Comparison of ENCODE assay signal across 9 mouse cellular contexts in the genomic region with DNA sequence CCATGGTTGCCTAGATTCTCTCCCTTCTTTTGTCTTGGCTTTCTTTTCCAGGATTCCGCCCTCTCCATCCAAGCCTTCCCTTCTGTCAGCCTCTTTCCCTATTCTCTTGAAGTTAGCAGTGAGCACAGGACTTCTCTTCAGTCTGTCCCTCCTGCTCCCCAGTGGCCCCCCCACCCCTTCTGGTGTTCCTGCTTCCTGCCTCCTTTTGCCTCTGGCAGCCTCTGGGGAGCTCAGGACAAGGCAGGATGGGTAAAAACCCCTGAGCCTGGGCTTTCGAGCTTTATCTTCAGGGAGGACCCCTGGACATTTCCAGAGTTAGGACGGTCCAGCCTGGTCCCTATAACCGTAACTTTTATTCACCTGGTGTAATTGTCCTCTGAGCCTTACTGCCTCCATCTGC. TPM values are rescaled to one million over a fixed set of nuclear protein-coding genes. Genes with fewer than 3 reads are reported as not detected.
A peak's percentile ranks its signal among the peaks of the same experiment; 100 is the strongest.
DNase-seq lines count a peak whose midpoint lies in the region; ATAC-seq and TF ChIP-seq lines count a peak whose summit lies in the region.
"Had no signal": no experiment of that assay in that cellular context is flagged by ENCODE, and none has a peak within 500 bp of the region (broad histone marks: within the 10 kb centered on the region; RNA-seq: fewer than 3 reads in every experiment).

No protein-coding gene starts in this region.

- ATAC-seq in hindbrain, postnatal 0 days: no peak
- ATAC-seq in neural tube, embryonic 13.5 days (ENCODE audit: low read depth): no peak
- no peak for ATAC-seq in frontal cortex, adult (ENCODE audit: low TSS enrichment)

- peak; percentile 51 for DNase-seq in kidney, postnatal 10 days
- DNase-seq in kidney, postnatal 14 days: no peak
- DNase-seq in forebrain, embryonic 10.5 days (ENCODE audit: extremely low spot score, low spot score): no peak
- DNase-seq in hindbrain, postnatal 0 days (ENCODE audit: low spot score): no peak
- DNase-seq in adrenal gland, adult 8-10 months: no peak
- no peak for DNase-seq in gastrocnemius, adult 8-10 months (ENCODE audit: low spot score in 2 of 2)

- H3K9me3 ChIP-seq in forebrain, embryonic 10.5 days: peaks cover 5% of the 10 kb centered on the region; the same call in 1 of the 2 replicates
- no peaks in the 10 kb centered on the region for H3K9me3 ChIP-seq in hindbrain, postnatal 0 days (ENCODE audit: low read length)
- no peaks in the 10 kb centered on the region for H3K9me3 ChIP-seq in neural tube, embryonic 13.5 days
- H3K9me3 ChIP-seq: G1E had no signal

- no peaks in the 10 kb centered on the region for H3K36me3 ChIP-seq in forebrain, embryonic 10.5 days (replicated peaks)
- H3K36me3 ChIP-seq in hindbrain, postnatal 0 days (ENCODE audit: insufficient read depth, low read length): no peaks in the 10 kb centered on the region
- no peaks in the 10 kb centered on the region for H3K36me3 ChIP-seq in neural tube, embryonic 13.5 days
- H3K36me3 ChIP-seq: G1E had no signal

- no peak for TF ChIP-seq CTCF in hindbrain, postnatal 0 days (IDR thresholded peaks at IDR 0.05; ENCODE audit: low read depth)

- H3K4me2 ChIP-seq in hindbrain, postnatal 0 days (ENCODE audit: low read depth, low read length): no peak overlapping the region
- H3K4me2 ChIP-seq in neural tube, embryonic 13.5 days: peak overlapping the region; percentile 18; the same call in 1 of the 2 replicates

- 77% methylated on average over 4 of the region's 4 CpGs for WGBS in forebrain, embryonic 10.5 days
- 69% methylated on average over 4 of the region's 4 CpGs for WGBS in hindbrain, postnatal 0 days
- 64% methylated on average over 4 of the region's 4 CpGs for WGBS in neural tube, embryonic 13.5 days

- H3K27me3 ChIP-seq in forebrain, embryonic 10.5 days (ENCODE audit: poor library complexity, severe bottlenecking): peaks cover 9% of the 10 kb centered on the region; the same call in 1 of the 2 replicates
- H3K27me3 ChIP-seq in hindbrain, postnatal 0 days (ENCODE audit: insufficient read depth, low read length): no peaks in the 10 kb centered on the region
- no peaks in the 10 kb centered on the region for H3K27me3 ChIP-seq in neural tube, embryonic 13.5 days

- H3K4me3 ChIP-seq in forebrain, embryonic 10.5 days: peak overlapping the region; percentile 29
- H3K4me3 ChIP-seq in hindbrain, postnatal 0 days (ENCODE audit: low read length): no peak overlapping the region
- no peak overlapping the region for H3K4me3 ChIP-seq in neural tube, embryonic 13.5 days

- peaks cover 91% of the 10 kb centered on the region for H3K4me1 ChIP-seq in forebrain, embryonic 10.5 days
- H3K4me1 ChIP-seq in hindbrain, postnatal 0 days (ENCODE audit: insufficient read depth, low read length): peaks cover 31% of the 10 kb centered on the region
- peaks cover 92% of the 10 kb centered on the region for H3K4me1 ChIP-seq in neural tube, embryonic 13.5 days (replicated peaks)

- 0 out of 2 replicates have a peak overlapping the region, but pooled peaks have one; percentile 26 for H3K9ac ChIP-seq in hindbrain, postnatal 0 days (replicated peaks; ENCODE audit: low read length)
- peak overlapping the region; percentile 64 for H3K9ac ChIP-seq in neural tube, embryonic 13.5 days

- H3K27ac ChIP-seq in forebrain, embryonic 10.5 days: peak overlapping the region; percentile 89
- H3K27ac ChIP-seq in hindbrain, postnatal 0 days: peak overlapping the region; percentile 86
- peak overlapping the region; percentile 99 for H3K27ac ChIP-seq in neural tube, embryonic 13.5 days (replicated peaks)

RNA-seq across cellular contexts. Expression of gene Cstad, which starts 58.2 kb away (rescaled TPM):
- polyA plus RNA-seq in forebrain, embryonic 10.5 days (2016; fragmentation: Nextera tagmentation; extraction: Ambion mirVana): 0.35 TPM in 1 of 2 replicates, not detected in the other
- total RNA-seq in hindbrain, postnatal 0 days (2014; rRNA removed): 1.3 and 4.6 TPM in 2 replicates
- 0.54 TPM in 1 of 2 replicates, not detected in the other for polyA plus RNA-seq in hindbrain, postnatal 0 days (2015; fragmentation: Nextera tagmentation; extraction: Ambion mirVana)
- polyA plus RNA-seq in neural tube, embryonic 13.5 days (2015; fragmentation: Nextera tagmentation; extraction: Ambion mirVana): 0.39 and 0.98 TPM in 2 replicates
- total RNA-seq in adrenal gland, adult 8-10 months (2022): 1 to 10 TPM in 3 of 4 experiments, under 1 TPM in 1; 0.81 to 7.0 (median 4.1) TPM
- total RNA-seq in gastrocnemius, adult 8-10 months (2022): 1 to 10 TPM in 2 of 4 experiments, under 1 TPM in 2; 0.41 to 1.7 (median 0.77) TPM
- polyA plus RNA-seq: G1E had no signal
